Mouse (Mus musculus) macrophage (primary cell): ENCODE results near the gene Tsga10ip. TPM values are rescaled to one million over a fixed set of nuclear protein-coding genes. Genes with fewer than 3 reads are reported as not detected.
A peak's percentile ranks its signal among the peaks of the same experiment; 100 is the strongest.

Experiments used
- H3K27ac ChIP-seq: fragments of 350-480 bp; formaldehyde crosslinking; 2 replicates; pipeline ENCODE4 v1.9.0; 2021
- H3K36me3 ChIP-seq: fragments of 350-480 bp; formaldehyde crosslinking; 2 replicates; pipeline ENCODE4 v1.9.0; 2021; ENCODE audit errors: inconsistent target
- H3K4me3 ChIP-seq: fragments of 350-480 bp; formaldehyde crosslinking; 2 replicates; pipeline ENCODE4 v1.9.0; 2021; ENCODE audit errors: inconsistent target
- H3K79me2 ChIP-seq: fragments of 350-480 bp; formaldehyde crosslinking; 2 replicates; pipeline ENCODE4 v1.9.0; 2021; ENCODE audit errors: inconsistent target
- WGBS: methylation state at CpG from one replicate; pipeline ENCODE4 v1.1.7; 2026; ENCODE audit warnings: inconsistent platforms; ENCODE audit not compliant: missing documents; 5-methylcytosine and 5-hydroxymethylcytosine counted together
- polyA plus RNA-seq: library from polyadenylated mRNA; stranded (reverse); fragments of 250-400 nt; gene quantifications from 3 replicates; pipeline ENCODE4 v1.2.4, GENCODE M21; 2018; ENCODE audit warnings: inconsistent platforms

The Tsga10ip gene
- polyA plus RNA-seq, 1 experiment from 2014 or later = not detected

GRCm38 (mm10) chr19:5388588-5389242, 13.6 kb downstream of the Tsga10ip start, which contains the start of gene Sart1:
Gene Sart1 (minus strand): TSS chr19:5388703.
- Histone ChIP-seq H3K27ac (peak within 1 kb of the TSS; percentile 66), H3K36me3 (peaks cover 18% of the 10 kb centered on the region), H3K4me3 (peak within 1 kb of the TSS; percentile 79), H3K79me2 (peaks cover 38% of the 10 kb centered on the region)
- under 1% methylated on average over 36 of the region's 43 CpGs for WGBS

GRCm38 (mm10) chr19:5388011-5388441, 14.3 kb downstream of the Tsga10ip start:
- Histone ChIP-seq H3K36me3 (peaks cover 25% of the 10 kb centered on the region), H3K79me2 (peaks cover 38% of the 10 kb centered on the region), H3K27ac (no peak overlapping the region; the same call in 1 of the 2 replicates), H3K4me3 (peak overlapping the region; percentile 79)
- WGBS = under 1% methylated on average over 41 of the region's 43 CpGs

GRCm38 (mm10) chr19:5384715-5385114, 17.6 kb downstream of the Tsga10ip start:
- H3K36me3 ChIP-seq = peaks cover 58% of the 10 kb centered on the region
- no peak overlapping the region for H3K27ac ChIP-seq
- peaks cover 38% of the 10 kb centered on the region for H3K79me2 ChIP-seq
- 91% methylated on average over 8 of the region's 8 CpGs for WGBS
- no peak overlapping the region for H3K4me3 ChIP-seq

- Histone ChIP-seq H3K27ac (no peak overlapping the region), H3K79me2 (peaks cover 38% of the 10 kb centered on the region), H3K36me3 (peaks cover 72% of the 10 kb centered on the region), H3K4me3 (no peak overlapping the region)
- WGBS = 94% methylated on average over 12 of the region's 12 CpGs
These were observed 19.0 kb downstream of the Tsga10ip start for GRCm38 (mm10) chr19:5383326-5383725.

- 92% methylated on average over 1 of the region's 1 CpGs for WGBS
- Histone ChIP-seq H3K79me2 (no peaks in the 10 kb centered on the region), H3K4me3 (no peak overlapping the region), H3K27ac (no peak overlapping the region), H3K36me3 (peaks cover 48% of the 10 kb centered on the region)
These were observed 24.9 kb downstream of the Tsga10ip start for GRCm38 (mm10) chr19:5377446-5377845.

GRCm38 (mm10) chr19:5374748-5375147, 27.6 kb downstream of the Tsga10ip start:
- WGBS = 91% methylated on average over 4 of the region's 4 CpGs
- Histone ChIP-seq H3K27ac (no peak overlapping the region), H3K36me3 (peaks cover 33% of the 10 kb centered on the region), H3K4me3 (no peak overlapping the region), H3K79me2 (no peaks in the 10 kb centered on the region)

GRCm38 (mm10) chr19:5374177-5374576, 28.1 kb downstream of the Tsga10ip start:
- WGBS = 97% methylated on average over 4 of the region's 4 CpGs
- H3K4me3 ChIP-seq = no peak overlapping the region
- H3K79me2 ChIP-seq = peaks cover 3% of the 10 kb centered on the region
- H3K36me3 ChIP-seq = peaks cover 30% of the 10 kb centered on the region
- H3K27ac ChIP-seq = no peak overlapping the region

GRCm38 (mm10) chr19:5372724-5373123, 29.6 kb downstream of the Tsga10ip start:
- Histone ChIP-seq H3K27ac (no peak overlapping the region), H3K79me2 (peaks cover 17% of the 10 kb centered on the region), H3K36me3 (peaks cover 15% of the 10 kb centered on the region), H3K4me3 (no peak overlapping the region)
- WGBS = 94% methylated on average over 7 of the region's 7 CpGs

GRCm38 (mm10) chr19:5370932-5371331, 31.4 kb downstream of the Tsga10ip start:
- Histone ChIP-seq H3K36me3 (peaks cover 15% of the 10 kb centered on the region), H3K27ac (no peak overlapping the region), H3K4me3 (no peak overlapping the region), H3K79me2 (peaks cover 26% of the 10 kb centered on the region)
- 83% methylated on average over 2 of the region's 3 CpGs for WGBS

GRCm38 (mm10) chr19:5367455-5367854, 34.9 kb downstream of the Tsga10ip start:
- Histone ChIP-seq H3K27ac (peak overlapping the region; percentile 87), H3K4me3 (peak overlapping the region; percentile 91), H3K79me2 (peaks cover 44% of the 10 kb centered on the region), H3K36me3 (peaks cover 15% of the 10 kb centered on the region)
- 12% methylated on average over 11 of the region's 11 CpGs for WGBS

- Histone ChIP-seq H3K36me3 (peaks cover 15% of the 10 kb centered on the region), H3K79me2 (peaks cover 44% of the 10 kb centered on the region), H3K4me3 (peak within 1 kb of the TSS; percentile 91), H3K27ac (peak within 1 kb of the TSS; percentile 87)
- WGBS = 1% methylated on average over 33 of the region's 33 CpGs
These were observed 35.3 kb downstream of the Tsga10ip start, which contains the start of gene Banf1 for GRCm38 (mm10) chr19:5367053-5367359. Gene Banf1 (minus strand): TSS chr19:5367168.

- Histone ChIP-seq H3K4me3 (peak within 1 kb of the TSS; percentile 91), H3K27ac (peak within 1 kb of the TSS; percentile 87), H3K79me2 (peaks cover 44% of the 10 kb centered on the region), H3K36me3 (peaks cover 15% of the 10 kb centered on the region)
- under 1% methylated on average over 87 of the region's 92 CpGs for WGBS
These were observed 35.9 kb downstream of the Tsga10ip start, which contains the start of gene Eif1ad for GRCm38 (mm10) chr19:5366175-5367052. Gene Eif1ad (plus strand): TSS chr19:5366741.

- H3K4me3 ChIP-seq = peak overlapping the region; percentile 43
- H3K79me2 ChIP-seq = peaks cover 44% of the 10 kb centered on the region
- WGBS = 11% methylated on average over 9 of the region's 11 CpGs
- no peak overlapping the region for H3K27ac ChIP-seq
- peaks cover 13% of the 10 kb centered on the region for H3K36me3 ChIP-seq
These were observed 36.6 kb downstream of the Tsga10ip start for GRCm38 (mm10) chr19:5365751-5366150.

GRCm38 (mm10) chr19:5364124-5364523, 38.2 kb downstream of the Tsga10ip start:
- Histone ChIP-seq H3K79me2 (peaks cover 40% of the 10 kb centered on the region), H3K36me3 (no peaks in the 10 kb centered on the region), H3K27ac (no peak overlapping the region), H3K4me3 (no peak overlapping the region)
- 46% methylated on average over 2 of the region's 2 CpGs for WGBS

- H3K4me3 ChIP-seq = no peak overlapping the region
- H3K27ac ChIP-seq = no peak overlapping the region
- no peaks in the 10 kb centered on the region for H3K36me3 ChIP-seq
- WGBS = 92% methylated on average over 2 of the region's 2 CpGs
- H3K79me2 ChIP-seq = peaks cover 21% of the 10 kb centered on the region
These were observed 40.1 kb downstream of the Tsga10ip start for GRCm38 (mm10) chr19:5362186-5362585.
